Mouse (Mus musculus): Measurements from ENCODE around the gene Thrb. TPM values are rescaled to one million over a fixed set of nuclear protein-coding genes. Genes with fewer than 3 reads are reported as not detected.

Gene Thrb
- polyA plus RNA-seq, 1 experiment from 2014 or later, result 3.0 TPM

- Histone ChIP-seq H3K36me3 (ENCODE audit: control insufficient read depth, insufficient read depth, low read length) (no peaks in the 10 kb centered on the region), H3K27ac (ENCODE audit: low read depth, low read length) (no peak overlapping the region), H3K4me1 (ENCODE audit: control insufficient read depth, insufficient read depth, low read depth, low read length) (no peaks in the 10 kb centered on the region), H3K4me2 (ENCODE audit: low read length) (no peak overlapping the region), H3K27me3 (replicated peaks; ENCODE audit: control insufficient read depth, insufficient read depth, low read length) (no peaks in the 10 kb centered on the region), H3K4me3 (ENCODE audit: low read length) (no peak overlapping the region), H3K9ac (ENCODE audit: low read depth, low read length) (no peak overlapping the region), H3K9me3 (ENCODE audit: control insufficient read depth, low read length) (no peaks in the 10 kb centered on the region)
- 84% methylated on average over 1 of the region's 1 CpGs for WGBS
- no peak for ATAC-seq
Measured at GRCm38 (mm10) chr14:18027867-18028266, 367.8 kb downstream of the Thrb start.

GRCm38 (mm10) chr14:18029181-18029932 lies 369.3 kb downstream of the Thrb start:
- 73% methylated on average over 2 of the region's 2 CpGs for WGBS
- Histone ChIP-seq H3K9ac (ENCODE audit: low read depth, low read length) (no peak overlapping the region), H3K9me3 (ENCODE audit: control insufficient read depth, low read length) (no peaks in the 10 kb centered on the region), H3K4me2 (ENCODE audit: low read length) (no peak overlapping the region), H3K27me3 (replicated peaks; ENCODE audit: control insufficient read depth, insufficient read depth, low read length) (no peaks in the 10 kb centered on the region), H3K4me1 (ENCODE audit: control insufficient read depth, insufficient read depth, low read depth, low read length) (no peaks in the 10 kb centered on the region), H3K4me3 (ENCODE audit: low read length) (no peak overlapping the region), H3K27ac (ENCODE audit: low read depth, low read length) (no peak overlapping the region), H3K36me3 (ENCODE audit: control insufficient read depth, insufficient read depth, low read length) (no peaks in the 10 kb centered on the region)
- no peak for ATAC-seq

- Histone ChIP-seq H3K4me3 (ENCODE audit: low read length) (no peak overlapping the region), H3K9ac (ENCODE audit: low read depth, low read length) (no peak overlapping the region), H3K9me3 (ENCODE audit: control insufficient read depth, low read length) (no peaks in the 10 kb centered on the region), H3K27ac (ENCODE audit: low read depth, low read length) (no peak overlapping the region), H3K4me2 (ENCODE audit: low read length) (no peak overlapping the region), H3K27me3 (replicated peaks; ENCODE audit: control insufficient read depth, insufficient read depth, low read length) (no peaks in the 10 kb centered on the region), H3K36me3 (ENCODE audit: control insufficient read depth, insufficient read depth, low read length) (no peaks in the 10 kb centered on the region), H3K4me1 (ENCODE audit: control insufficient read depth, insufficient read depth, low read depth, low read length) (no peaks in the 10 kb centered on the region)
- ATAC-seq, result no peak
- WGBS, result 79% methylated on average over 3 of the region's 3 CpGs
Measured at GRCm38 (mm10) chr14:18031941-18032340, 371.9 kb downstream of the Thrb start.

- ATAC-seq, result no peak
- WGBS, result 77% methylated on average over 5 of the region's 5 CpGs
- no peak overlapping the region for H3K27ac ChIP-seq (ENCODE audit: low read depth, low read length)
- no peak overlapping the region for H3K4me2 ChIP-seq (ENCODE audit: low read length)
- no peak overlapping the region for H3K4me3 ChIP-seq (ENCODE audit: low read length)
- H3K9ac ChIP-seq (ENCODE audit: low read depth, low read length), result no peak overlapping the region
- H3K27me3 ChIP-seq (replicated peaks; ENCODE audit: control insufficient read depth, insufficient read depth, low read length), result no peaks in the 10 kb centered on the region
- no peaks in the 10 kb centered on the region for H3K9me3 ChIP-seq (ENCODE audit: control insufficient read depth, low read length)
- H3K36me3 ChIP-seq (ENCODE audit: control insufficient read depth, insufficient read depth, low read length), result no peaks in the 10 kb centered on the region
- H3K4me1 ChIP-seq (ENCODE audit: control insufficient read depth, insufficient read depth, low read depth, low read length), result no peaks in the 10 kb centered on the region
Measured at GRCm38 (mm10) chr14:18036573-18036972, 376.5 kb downstream of the Thrb start.

GRCm38 (mm10) chr14:18062082-18062772 lies 402.2 kb downstream of the Thrb start:
- H3K4me3 ChIP-seq (ENCODE audit: low read length), result no peak overlapping the region
- no peak overlapping the region for H3K9ac ChIP-seq (ENCODE audit: low read depth, low read length)
- 59% methylated on average over 5 of the region's 5 CpGs for WGBS
- no peaks in the 10 kb centered on the region for H3K4me1 ChIP-seq (ENCODE audit: control insufficient read depth, insufficient read depth, low read depth, low read length)
- ATAC-seq, result peak; percentile 91
- H3K27ac ChIP-seq (ENCODE audit: low read depth, low read length), result no peak overlapping the region
- no peaks in the 10 kb centered on the region for H3K36me3 ChIP-seq (ENCODE audit: control insufficient read depth, insufficient read depth, low read length)
- no peaks in the 10 kb centered on the region for H3K27me3 ChIP-seq (replicated peaks; ENCODE audit: control insufficient read depth, insufficient read depth, low read length)
- no peak overlapping the region for H3K4me2 ChIP-seq (ENCODE audit: low read length)
- peaks cover 4% of the 10 kb centered on the region for H3K9me3 ChIP-seq (ENCODE audit: control insufficient read depth, low read length)
